Mouse (Mus musculus) lung, postnatal 0 days (tissue): ENCODE data around the gene Smim15.

Experiments used
- CTCF ChIP-seq: IDR thresholded peaks from 2 replicates; pipeline ENCODE4 v1.5.1; 2016; ENCODE audit warnings: antibody characterized with exemption, mild to moderate bottlenecking
- EP300 ChIP-seq: IDR thresholded peaks from 2 replicates; pipeline ENCODE4 v1.6.1; 2016; ENCODE audit warnings: antibody characterized with exemption, mild to moderate bottlenecking, control low read depth

DNA sequence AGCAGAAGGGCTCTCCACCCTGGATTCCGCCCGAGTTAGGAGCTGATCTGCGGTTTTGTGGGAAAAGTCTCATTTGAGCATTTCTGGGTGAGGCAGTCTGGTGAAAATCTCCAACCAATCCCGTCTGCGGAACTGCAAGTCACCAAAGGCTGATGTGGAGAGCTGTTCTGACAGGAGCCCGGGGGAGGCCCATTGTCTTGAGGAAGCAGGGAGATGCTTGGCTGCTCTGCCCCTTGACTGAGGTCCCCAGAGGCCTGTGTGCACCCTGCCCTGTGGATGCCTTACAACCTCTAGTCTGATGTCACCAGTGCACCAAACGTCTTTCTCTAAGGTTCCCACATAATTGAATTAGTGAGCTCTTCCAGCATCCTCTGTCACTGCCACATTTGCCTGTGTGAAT, 49.0 kb upstream of the Smim15 start:
- TF ChIP-seq CTCF, result no peak
- no peak for TF ChIP-seq EP300
